Mouse (Mus musculus): ENCODE measurements around the gene Shisa8. TPM values are rescaled to one million over a fixed set of nuclear protein-coding genes. Genes with fewer than 3 reads are reported as not detected.

The Shisa8 gene
- total RNA-seq, 2 experiments from 2014 or later = 1.4 to 1.9 TPM

- DNase-seq (ENCODE audit: extremely low spot score in 1 of 2, low spot score in 1 of 2) = no peak
Observed at GRCm38 (mm10) chr15:82158243-82159035, 54.2 kb downstream of the Shisa8 start.

- no peak for DNase-seq (ENCODE audit: extremely low spot score in 1 of 2, low spot score in 1 of 2)
Observed at GRCm38 (mm10) chr15:82156902-82157301, 55.7 kb downstream of the Shisa8 start.

- no peak for DNase-seq (ENCODE audit: extremely low spot score in 1 of 2, low spot score in 1 of 2)
Observed at GRCm38 (mm10) chr15:82156298-82156697, 56.3 kb downstream of the Shisa8 start.

Small RNA genes lying within 50 kb of the gene (microRNA-seq; reads per million reads assigned to microRNA genes)
- 21.3 to 25.9 reads per million in 2 experiments for gene Mir33

Other genes starting within 250 kb of the Shisa8 start
- gene 1700029P11Rik, start 232.3 kb downstream of the Shisa8 start, total RNA-seq (2021) = not detected
- gene Xrcc6, start 225.0 kb downstream of the Shisa8 start, total RNA-seq (2021) = 10 to 100 TPM; 23.5 to 24.0 TPM
- gene Desi1, start 179.0 kb downstream of the Shisa8 start, total RNA-seq (2021) = 100 to 1,000 TPM; 123 to 131 TPM
- gene Snu13, start 165.2 kb downstream of the Shisa8 start, total RNA-seq (2021) = 100 to 1,000 TPM; 103 to 104 TPM
- gene 4930407I10Rik, start 153.7 kb downstream of the Shisa8 start, total RNA-seq (2021) = not detected
- gene Mei1, start 142.8 kb downstream of the Shisa8 start, total RNA-seq (2021) = under 1 TPM; 0.12 to 0.59 TPM
- 10 to 100 TPM; 11.2 to 15.8 TPM for gene Ccdc134, start 84.9 kb downstream of the Shisa8 start, total RNA-seq (2021)
- gene Srebf2, start 65.6 kb downstream of the Shisa8 start, total RNA-seq (2021) = 100 to 1,000 TPM; 172 to 174 TPM
- under 1 TPM in 1 of 2 experiments, not detected in 1; 0.22 TPM for gene Tnfrsf13c, start 11.6 kb upstream of the Shisa8 start, total RNA-seq (2021)
- gene Cenpm, start 31.9 kb upstream of the Shisa8 start, total RNA-seq (2021) = 1 to 10 TPM; 2.2 to 2.4 TPM
- gene 1500009C09Rik, start 39.6 kb upstream of the Shisa8 start, total RNA-seq (2021) = 100 to 1,000 TPM in 1 of 2 experiments, 10 to 100 TPM in 1; 98.3 to 111 TPM
- gene Sept3, start 62.1 kb upstream of the Shisa8 start, total RNA-seq (2021) = 100 to 1,000 TPM; 617 to 679 TPM
- not detected for gene Wbp2nl, start 86.1 kb upstream of the Shisa8 start, total RNA-seq (2021)
- 10 to 100 TPM; 33.1 to 36.7 TPM for gene Naga, start 126.1 kb upstream of the Shisa8 start, total RNA-seq (2021)
- under 1 TPM; 0.66 to 0.92 TPM for gene Pheta2, start 126.1 kb upstream of the Shisa8 start, total RNA-seq (2021)
- gene Smdt1, start 126.1 kb upstream of the Shisa8 start, total RNA-seq (2021) = 100 to 1,000 TPM; 139 to 150 TPM
- gene Ndufa6, start 141.5 kb upstream of the Shisa8 start, total RNA-seq (2021) = 100 to 1,000 TPM; 202 to 220 TPM
- gene Cyp2d22, start 167.4 kb upstream of the Shisa8 start, total RNA-seq (2021) = 10 to 100 TPM; 40.3 to 41.1 TPM
- gene Cyp2d11, start 181.2 kb upstream of the Shisa8 start, total RNA-seq (2021) = under 1 TPM in 1 of 2 experiments, not detected in 1; 0.38 TPM
- gene Cyp2d10, start 194.4 kb upstream of the Shisa8 start, total RNA-seq (2021) = not detected
- gene Cyp2d9, start 220.6 kb upstream of the Shisa8 start, total RNA-seq (2021) = under 1 TPM in 1 of 2 experiments, not detected in 1; 0.22 TPM

Measured in layer of hippocampus, postnatal 25 days (tissue).